Mouse (Mus musculus) stomach, embryonic 15.5 days (tissue): ENCODE results near the gene C8b. TPM values are rescaled to one million over a fixed set of nuclear protein-coding genes. Genes with fewer than 3 reads are reported as not detected.

Experiments
- ATAC-seq: fragments of 200-750 bp; cut with Nextera tagmentation; 2 replicates; pipeline ENCODE4 v1.8.0; 2017; ENCODE audit warnings: low read depth, moderate number of reproducible peaks, moderate TSS enrichment; ENCODE audit not compliant: insufficient read depth, low FRiP score
- H3K27ac ChIP-seq: fragments of 300-500 bp; sonication (generic); 2 replicates; pipeline ENCODE4 v1.5.1; 2015; ENCODE audit warnings: mild to moderate bottlenecking, inconsistent platforms
- H3K27me3 ChIP-seq: fragments of 300-500 bp; sonication (generic); replicated peaks from 2 replicates; pipeline ENCODE4 v1.6.1; 2015; ENCODE audit warnings: inconsistent platforms
- H3K36me3 ChIP-seq: fragments of 300-500 bp; sonication (generic); 2 replicates; pipeline ENCODE4 v1.6.1; 2015; ENCODE audit warnings: inconsistent platforms
- H3K4me1 ChIP-seq: fragments of 300-500 bp; sonication (generic); 2 replicates; pipeline ENCODE4 v1.6.1; 2015; ENCODE audit warnings: inconsistent platforms
- H3K4me2 ChIP-seq: fragments of 300-500 bp; sonication (generic); 2 replicates; pipeline ENCODE4 v1.6.1; 2015; ENCODE audit warnings: mild to moderate bottlenecking, inconsistent platforms
- H3K4me3 ChIP-seq: fragments of 300-500 bp; sonication (generic); replicated peaks from 2 replicates; pipeline ENCODE4 v1.5.1; 2015; ENCODE audit warnings: inconsistent platforms
- H3K9ac ChIP-seq: fragments of 300-500 bp; sonication (generic); 2 replicates; pipeline ENCODE4 v1.6.1; 2015; ENCODE audit warnings: inconsistent platforms
- H3K9me3 ChIP-seq: fragments of 300-500 bp; sonication (generic); 2 replicates; pipeline ENCODE4 v1.6.1; 2016; ENCODE audit warnings: inconsistent platforms
- WGBS: fragments of 180-500 bp; shearing (Covaris S2); methylation state at CpG from one replicate; pipeline ENCODE4 v1.1.7; 2015; 5-methylcytosine and 5-hydroxymethylcytosine counted together
- polyA plus RNA-seq: library from polyadenylated mRNA; unstranded; fragments of >200 nt; fragmentation: Nextera tagmentation; extraction: Ambion mirVana; gene quantifications from 2 replicates; pipeline ENCODE4 v1.2.1, GENCODE M21; 2015

Gene C8b
- polyA plus RNA-seq, 1 experiment from 2014 or later, result 2.4 TPM

DNA sequence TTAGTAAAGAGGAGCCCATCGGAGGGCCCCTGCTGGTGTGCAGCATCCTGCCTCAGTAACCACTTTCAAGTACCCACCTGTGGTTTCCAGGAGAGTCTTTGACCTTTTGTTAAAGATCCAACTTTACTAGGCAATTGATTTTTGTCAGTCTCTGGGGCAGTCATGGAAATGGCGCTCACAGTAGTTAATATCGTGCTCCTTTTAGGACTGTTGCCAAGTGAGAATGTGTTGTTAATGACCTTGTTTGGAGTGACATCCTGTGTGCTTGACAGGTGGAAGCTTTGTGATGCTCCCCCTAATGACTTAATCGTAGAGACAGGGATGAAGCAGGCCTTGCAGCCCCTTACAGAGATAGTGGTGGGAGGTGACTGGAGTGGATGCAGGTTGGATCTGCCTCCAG lies 4.2 kb downstream of the C8b start:
- H3K27me3 ChIP-seq, result no peaks in the 10 kb centered on the region
- no peaks in the 10 kb centered on the region for H3K9me3 ChIP-seq
- 55% methylated on average over 4 of the region's 4 CpGs for WGBS
- no peak overlapping the region for H3K9ac ChIP-seq
- no peak overlapping the region for H3K4me2 ChIP-seq
- no peak overlapping the region for H3K27ac ChIP-seq
- H3K4me3 ChIP-seq, result no peak overlapping the region
- ATAC-seq, result no peak
- no peaks in the 10 kb centered on the region for H3K36me3 ChIP-seq
- H3K4me1 ChIP-seq, result no peaks in the 10 kb centered on the region

DNA sequence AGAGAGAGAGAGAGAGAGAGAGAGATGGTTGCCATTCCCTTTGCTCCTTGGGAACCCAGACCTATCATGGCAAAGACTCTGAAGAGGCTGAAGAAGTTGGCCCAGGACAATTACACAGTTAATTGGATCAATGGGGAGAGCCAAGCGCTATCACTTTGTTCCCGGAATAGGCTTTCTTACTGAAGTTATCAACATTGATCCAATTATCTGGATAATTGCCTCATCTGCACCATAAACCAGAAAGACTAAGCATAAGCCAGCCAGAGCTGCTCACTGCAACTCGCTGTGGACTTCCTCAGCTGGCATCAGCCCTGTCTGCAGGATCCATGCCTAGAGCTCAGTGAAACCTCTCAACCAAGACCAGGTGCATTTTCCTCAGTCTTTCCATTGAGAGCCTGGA lies 9.5 kb downstream of the C8b start:
- Histone ChIP-seq H3K4me2 (no peak overlapping the region), H3K4me1 (no peaks in the 10 kb centered on the region), H3K27ac (no peak overlapping the region), H3K4me3 (no peak overlapping the region), H3K9ac (no peak overlapping the region), H3K9me3 (no peaks in the 10 kb centered on the region), H3K36me3 (no peaks in the 10 kb centered on the region), H3K27me3 (no peaks in the 10 kb centered on the region)
- no peak for ATAC-seq
- WGBS, result 73% methylated on average over 3 of the region's 3 CpGs

DNA sequence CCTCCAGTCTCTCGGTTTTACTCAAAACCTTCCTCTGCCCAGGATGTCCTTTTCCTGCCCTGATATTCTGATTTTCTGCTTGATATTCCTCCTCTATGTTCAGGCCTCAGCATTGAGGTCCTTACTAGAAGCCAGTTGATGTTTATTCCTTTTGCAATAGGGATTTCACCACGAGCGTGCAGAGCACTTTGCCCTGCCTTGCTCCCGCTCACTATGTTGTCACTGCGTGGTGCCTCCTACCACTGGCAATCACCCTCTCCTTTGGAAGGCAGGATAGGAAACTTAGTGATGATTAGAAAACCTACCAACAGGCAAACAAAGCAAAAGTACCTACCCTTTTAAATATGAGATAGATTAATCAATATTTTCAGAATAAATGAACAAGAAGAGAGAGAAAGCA lies 13.3 kb downstream of the C8b start:
- no peak for ATAC-seq
- Histone ChIP-seq H3K27ac (no peak overlapping the region), H3K4me1 (no peaks in the 10 kb centered on the region), H3K9me3 (no peaks in the 10 kb centered on the region), H3K9ac (no peak overlapping the region), H3K4me3 (no peak overlapping the region), H3K4me2 (no peak overlapping the region), H3K27me3 (no peaks in the 10 kb centered on the region), H3K36me3 (no peaks in the 10 kb centered on the region)
- WGBS, result 85% methylated on average over 5 of the region's 5 CpGs

DNA sequence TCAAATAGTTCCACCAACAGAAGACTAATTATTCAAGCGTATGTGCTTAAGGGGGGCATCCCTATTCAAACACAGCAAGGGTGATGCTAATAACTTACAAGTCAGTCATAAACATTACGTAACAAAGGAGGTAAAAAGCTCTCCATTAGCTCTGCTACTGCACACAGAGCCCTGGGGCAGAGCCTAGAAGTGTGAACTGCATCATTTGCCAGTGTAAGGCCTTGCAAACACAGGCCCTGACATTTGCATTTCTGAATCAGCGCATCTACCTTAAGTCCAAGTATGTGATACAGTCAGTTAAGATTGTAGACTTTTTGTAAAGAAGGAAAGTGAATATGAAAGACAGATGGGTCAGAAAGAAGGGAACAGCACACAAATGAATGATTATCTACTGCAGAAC lies 15.3 kb downstream of the C8b start:
- Histone ChIP-seq H3K4me2 (no peak overlapping the region), H3K9me3 (no peaks in the 10 kb centered on the region), H3K27me3 (no peaks in the 10 kb centered on the region), H3K36me3 (no peaks in the 10 kb centered on the region), H3K9ac (no peak overlapping the region), H3K4me3 (no peak overlapping the region), H3K4me1 (no peaks in the 10 kb centered on the region), H3K27ac (no peak overlapping the region)
- whole genome bisulfite sequencing, result 85% methylated on average over 3 of the region's 3 CpGs
- ATAC-seq, result no peak

DNA sequence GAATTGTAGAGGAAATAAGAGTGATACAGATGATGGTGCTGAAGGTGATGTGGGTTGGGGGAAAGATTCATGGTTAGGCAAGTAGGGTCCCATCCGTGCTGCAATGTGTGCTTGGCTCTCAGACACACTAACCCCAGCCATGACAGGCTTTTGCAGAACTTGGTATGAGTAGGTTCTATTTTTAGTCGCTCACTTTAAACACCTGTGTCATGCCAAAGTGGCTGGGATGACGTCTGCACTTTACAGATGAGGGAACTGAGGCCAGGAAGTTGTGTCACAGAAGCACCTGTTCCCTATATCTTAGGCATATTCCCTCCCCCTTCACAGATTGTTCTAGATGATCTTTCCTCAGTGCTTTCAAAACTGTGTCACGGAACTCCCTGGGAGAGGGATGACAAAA lies 16.2 kb downstream of the C8b start:
- WGBS, result 75% methylated on average over 4 of the region's 4 CpGs
- Histone ChIP-seq H3K9ac (no peak overlapping the region), H3K27me3 (no peaks in the 10 kb centered on the region), H3K36me3 (no peaks in the 10 kb centered on the region), H3K4me2 (no peak overlapping the region), H3K9me3 (no peaks in the 10 kb centered on the region), H3K4me1 (no peaks in the 10 kb centered on the region), H3K27ac (no peak overlapping the region), H3K4me3 (no peak overlapping the region)
- ATAC-seq, result no peak

DNA sequence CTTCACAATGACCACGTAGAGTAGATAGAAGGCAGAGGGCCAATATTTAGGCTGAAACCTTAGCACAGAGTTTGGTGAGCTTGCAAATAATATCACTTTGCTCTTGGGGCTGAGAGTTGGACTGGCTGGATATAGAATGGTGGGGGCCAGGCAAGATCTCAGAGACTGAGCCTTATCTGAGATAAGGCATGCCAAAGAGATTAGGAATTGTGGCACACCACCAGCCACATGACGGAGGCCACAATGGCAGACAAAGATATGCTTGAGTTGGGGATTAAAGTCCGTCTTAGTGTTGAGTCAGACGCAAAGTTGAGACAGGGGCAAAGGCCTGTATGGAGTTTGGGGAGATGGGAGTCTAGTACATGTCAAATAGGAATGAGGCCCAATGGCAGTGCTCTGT lies 26.0 kb downstream of the C8b start:
- no peak overlapping the region for H3K9ac ChIP-seq
- no peak overlapping the region for H3K27ac ChIP-seq
- WGBS, result 75% methylated on average over 4 of the region's 4 CpGs
- H3K36me3 ChIP-seq, result no peaks in the 10 kb centered on the region
- ATAC-seq, result no peak
- no peaks in the 10 kb centered on the region for H3K9me3 ChIP-seq
- H3K4me3 ChIP-seq, result no peak overlapping the region
- H3K27me3 ChIP-seq, result no peaks in the 10 kb centered on the region
- H3K4me2 ChIP-seq, result no peak overlapping the region
- no peaks in the 10 kb centered on the region for H3K4me1 ChIP-seq

DNA sequence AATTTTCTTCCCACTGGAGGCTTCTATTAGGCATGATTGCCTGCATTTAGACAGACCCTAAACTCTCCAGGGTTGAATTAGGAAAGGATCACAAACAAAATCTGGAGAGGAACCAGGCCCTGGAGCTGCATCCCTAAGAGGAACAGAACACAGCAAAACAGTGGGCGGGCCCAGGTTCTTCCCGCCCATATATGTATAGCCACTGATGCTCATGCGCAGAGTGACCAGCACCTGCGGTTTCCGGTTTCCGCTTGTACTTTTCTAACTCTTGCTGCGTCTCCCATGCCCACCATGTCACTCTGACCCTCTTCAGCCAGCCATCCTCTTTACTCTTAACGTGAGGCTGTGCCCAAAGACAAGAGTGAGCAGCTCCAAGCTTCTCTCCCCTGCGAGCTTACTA lies 32.8 kb downstream of the C8b start:
- no peak overlapping the region for H3K9ac ChIP-seq

DNA sequence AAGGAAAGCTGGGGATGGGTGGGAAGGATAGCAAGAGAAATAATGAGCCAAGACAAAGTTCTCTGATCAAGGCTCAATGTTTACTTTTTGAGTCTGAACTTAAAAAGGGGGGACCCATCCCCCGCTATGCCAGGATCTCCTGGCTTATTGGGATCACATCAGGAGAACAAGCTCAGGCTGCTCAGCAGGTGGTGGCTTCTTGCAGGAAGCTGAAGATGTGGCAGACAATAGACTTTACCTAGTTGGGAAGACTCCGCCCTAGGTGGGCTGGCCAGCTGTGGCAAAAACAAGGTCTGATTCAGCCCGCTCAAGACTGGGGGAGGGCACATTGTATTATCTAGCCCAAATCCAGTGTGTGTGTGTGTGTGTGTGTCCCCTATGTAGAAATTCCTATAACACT lies 35.5 kb downstream of the C8b start:
- 88% methylated on average over 3 of the region's 3 CpGs for WGBS
- no peaks in the 10 kb centered on the region for H3K9me3 ChIP-seq
- no peak overlapping the region for H3K4me3 ChIP-seq
- no peaks in the 10 kb centered on the region for H3K36me3 ChIP-seq
- H3K27me3 ChIP-seq, result no peaks in the 10 kb centered on the region
- H3K4me2 ChIP-seq, result no peak overlapping the region
- no peak overlapping the region for H3K27ac ChIP-seq
- H3K4me1 ChIP-seq, result no peaks in the 10 kb centered on the region
- ATAC-seq, result no peak
- no peak overlapping the region for H3K9ac ChIP-seq

More for the DNA sequence above, 32.8 kb downstream of the C8b start:
- Histone ChIP-seq H3K9me3 (no peaks in the 10 kb centered on the region), H3K27ac (no peak overlapping the region), H3K4me1 (no peaks in the 10 kb centered on the region), H3K4me3 (no peak overlapping the region), H3K36me3 (no peaks in the 10 kb centered on the region), H3K27me3 (no peaks in the 10 kb centered on the region), H3K4me2 (no peak overlapping the region)
- no peak for ATAC-seq
- WGBS, result 85% methylated on average over 9 of the region's 9 CpGs

DNA sequence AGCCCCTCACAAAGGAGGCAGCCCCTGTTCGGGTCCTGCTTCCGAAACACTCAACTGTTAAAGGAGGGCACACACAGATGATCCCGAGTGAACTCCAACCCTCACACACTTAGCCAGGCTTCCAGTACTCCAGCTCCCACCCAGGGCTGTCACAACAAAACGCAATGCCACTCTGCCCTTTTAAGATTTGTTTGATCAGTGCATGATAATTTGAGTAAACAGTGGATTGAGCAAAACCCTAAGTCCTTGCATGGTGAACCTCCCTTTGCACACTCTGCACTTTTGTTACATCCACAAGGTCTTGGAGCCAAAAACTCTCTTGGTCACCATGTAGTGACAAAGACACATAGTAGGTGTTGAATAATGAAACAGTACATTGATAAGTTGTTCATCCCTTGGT lies 38.0 kb downstream of the C8b start:
- no peaks in the 10 kb centered on the region for H3K36me3 ChIP-seq
- WGBS, result 59% methylated on average over 4 of the region's 4 CpGs

DNA sequence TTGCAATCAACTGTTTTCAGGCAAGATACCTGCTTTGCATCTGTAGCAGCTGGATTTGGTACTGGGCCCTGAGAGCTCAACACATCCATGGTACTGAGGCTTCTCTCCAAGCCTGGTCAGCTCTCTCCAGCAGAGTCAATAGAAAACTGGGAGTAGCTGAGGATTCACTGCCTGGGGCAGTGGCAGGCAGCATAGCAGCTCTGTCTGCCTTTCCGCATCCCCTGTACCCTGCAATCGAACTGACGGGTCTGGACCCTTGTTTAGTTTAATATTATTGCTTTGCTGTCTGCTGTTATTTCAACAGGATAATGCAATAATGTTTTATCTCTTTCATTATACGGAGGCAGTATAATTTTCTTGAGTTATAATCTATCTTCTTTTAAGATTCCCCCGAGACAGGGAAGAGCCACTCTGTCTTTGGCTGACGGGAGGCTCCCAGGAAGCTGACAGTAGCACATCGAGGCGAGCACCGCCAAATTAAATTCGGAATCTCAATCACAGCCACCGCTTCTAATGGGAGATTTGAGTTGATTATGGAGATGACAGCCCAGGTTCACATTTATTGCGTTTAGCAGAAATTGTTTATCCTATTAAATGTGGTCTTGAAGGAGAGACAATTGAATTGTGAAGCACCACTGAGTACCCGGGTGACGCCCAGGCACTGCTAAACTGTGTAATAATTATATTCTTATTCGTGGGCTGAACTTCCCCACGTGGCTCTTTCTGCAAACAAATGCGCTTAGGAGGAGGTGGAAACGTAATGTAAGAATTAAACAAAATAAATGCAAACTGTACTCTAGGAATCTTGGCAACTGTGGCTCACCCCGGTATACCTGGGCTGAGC lies 39.5 kb downstream of the C8b start:
- no peak for ATAC-seq
- Histone ChIP-seq H3K9me3 (no peaks in the 10 kb centered on the region), H3K4me2 (no peak overlapping the region), H3K36me3 (no peaks in the 10 kb centered on the region), H3K9ac (no peak overlapping the region), H3K4me3 (no peak overlapping the region), H3K27me3 (no peaks in the 10 kb centered on the region), H3K27ac (no peak overlapping the region), H3K4me1 (no peaks in the 10 kb centered on the region)
- WGBS, result 70% methylated on average over 19 of the region's 19 CpGs

More for the DNA sequence above, 38.0 kb downstream of the C8b start:
- Histone ChIP-seq H3K9me3 (no peaks in the 10 kb centered on the region), H3K4me2 (no peak overlapping the region), H3K4me1 (no peaks in the 10 kb centered on the region), H3K27ac (no peak overlapping the region), H3K27me3 (no peaks in the 10 kb centered on the region), H3K4me3 (no peak overlapping the region), H3K9ac (no peak overlapping the region)
- no peak for ATAC-seq

DNA sequence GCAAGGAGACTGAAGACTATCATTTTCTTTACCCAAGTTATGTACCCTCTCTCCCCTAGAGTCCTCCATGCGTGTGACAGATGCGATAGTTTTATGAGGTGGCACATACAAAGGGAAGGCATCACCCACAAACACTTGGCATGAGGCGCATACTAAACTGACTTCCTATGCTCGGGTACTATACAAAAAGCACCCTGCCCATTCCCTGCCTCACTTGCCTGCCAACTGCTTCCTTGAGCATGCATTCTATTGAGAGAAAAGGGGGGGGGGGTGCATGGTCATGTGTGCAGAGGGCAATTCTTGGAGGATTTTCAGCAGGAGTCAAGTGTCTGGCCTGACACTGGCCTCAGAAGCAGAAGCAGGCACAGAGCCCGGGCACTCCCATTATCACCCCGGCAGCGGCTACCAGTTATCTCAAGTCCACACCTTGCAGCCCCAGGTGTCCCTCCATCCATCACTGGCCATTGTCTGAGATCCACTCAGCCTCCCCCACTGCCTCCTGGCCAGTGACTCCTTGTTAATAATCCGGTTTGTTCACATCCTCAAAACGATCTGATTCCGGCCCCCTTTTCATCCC lies 44.7 kb downstream of the C8b start:
- Histone ChIP-seq H3K4me1 (no peaks in the 10 kb centered on the region), H3K4me2 (no peak overlapping the region), H3K36me3 (no peaks in the 10 kb centered on the region), H3K9ac (no peak overlapping the region), H3K4me3 (no peak overlapping the region), H3K27ac (no peak overlapping the region), H3K9me3 (no peaks in the 10 kb centered on the region), H3K27me3 (no peaks in the 10 kb centered on the region)
- WGBS, result 47% methylated on average over 10 of the region's 10 CpGs
- no peak for ATAC-seq

DNA sequence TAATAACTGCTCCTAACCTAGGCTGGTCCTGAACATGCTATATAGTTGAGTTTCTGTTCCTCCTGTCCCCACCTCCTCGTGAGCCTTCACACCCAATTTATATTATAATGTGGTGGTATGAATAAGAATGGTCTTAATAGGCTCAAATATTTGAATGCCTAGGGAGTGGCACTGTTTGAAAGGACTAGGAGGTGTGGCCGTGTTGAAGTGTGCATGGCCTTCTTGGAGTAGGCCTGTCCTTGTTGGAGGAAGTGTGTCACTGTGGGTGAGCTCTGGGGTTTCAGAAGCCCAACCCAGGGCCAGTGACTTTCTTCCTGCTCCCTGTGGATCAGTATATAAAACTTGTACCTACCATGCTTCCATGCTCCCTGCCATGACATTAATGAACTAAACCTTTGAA lies 47.5 kb downstream of the C8b start:
- Histone ChIP-seq H3K4me1 (no peaks in the 10 kb centered on the region), H3K27me3 (no peaks in the 10 kb centered on the region), H3K4me3 (no peak overlapping the region), H3K9me3 (no peaks in the 10 kb centered on the region), H3K4me2 (no peak overlapping the region), H3K27ac (no peak overlapping the region), H3K36me3 (no peaks in the 10 kb centered on the region), H3K9ac (no peak overlapping the region)
- no peak for ATAC-seq
- WGBS, result 66% methylated on average over 2 of the region's 2 CpGs
